Mouse (Mus musculus) Patski (cell line): ENCODE measurements around the gene Pstpip1. TPM values are rescaled to one million over a fixed set of nuclear protein-coding genes. Genes with fewer than 3 reads are reported as not detected.

Experiments
- ATAC-seq: fragments of 100-300 bp; one replicate; pipeline ENCODE4 v1.8.0; 2021
- CTCF ChIA-PET: fragments of 350-600 bp; sonication (Branson Sonifier 250); formaldehyde crosslinking; loops from one replicate; lab custom pipeline; 2022; ENCODE audit warnings: inconsistent platforms; lab: Charles Lee
- POLR2A ChIA-PET: fragments of 350-600 bp; sonication (Branson Sonifier 250); formaldehyde crosslinking; loops from one replicate; lab custom pipeline; 2022; ENCODE audit warnings: antibody characterized with exemption, inconsistent platforms; lab: Charles Lee
- DNase-seq: peaks from one replicate; pipeline ENCODE4 v3.0.0-alpha.2; 2011; ENCODE audit warnings: low read depth, low spot score
- H3K27me3 ChIP-seq: fragments of 371-371 bp; one replicate; pipeline ENCODE4 v1.5.1; 2021
- CTCF ChIP-seq: fragments of 100-300 bp; IDR thresholded peaks from one replicate; pipeline ENCODE4 v1.5.1; 2021
- in situ Hi-C: fragments of 300-500 bp; cut with MboI; formaldehyde crosslinking; loops from 3 replicates; pipeline ENCODE4 v1.11.1; 2018; ENCODE audit warnings: low pct_unique_long_range_greater_than_20kb, mixed read lengths
- polyA plus RNA-seq: library from polyadenylated mRNA; unstranded; gene quantifications from one replicate; pipeline ENCODE4 v1.2.3, GENCODE M21; 2021

Pstpip1 gene
- polyA plus RNA-seq, 1 experiment from 2014 or later, result 0.41 TPM

DNA sequence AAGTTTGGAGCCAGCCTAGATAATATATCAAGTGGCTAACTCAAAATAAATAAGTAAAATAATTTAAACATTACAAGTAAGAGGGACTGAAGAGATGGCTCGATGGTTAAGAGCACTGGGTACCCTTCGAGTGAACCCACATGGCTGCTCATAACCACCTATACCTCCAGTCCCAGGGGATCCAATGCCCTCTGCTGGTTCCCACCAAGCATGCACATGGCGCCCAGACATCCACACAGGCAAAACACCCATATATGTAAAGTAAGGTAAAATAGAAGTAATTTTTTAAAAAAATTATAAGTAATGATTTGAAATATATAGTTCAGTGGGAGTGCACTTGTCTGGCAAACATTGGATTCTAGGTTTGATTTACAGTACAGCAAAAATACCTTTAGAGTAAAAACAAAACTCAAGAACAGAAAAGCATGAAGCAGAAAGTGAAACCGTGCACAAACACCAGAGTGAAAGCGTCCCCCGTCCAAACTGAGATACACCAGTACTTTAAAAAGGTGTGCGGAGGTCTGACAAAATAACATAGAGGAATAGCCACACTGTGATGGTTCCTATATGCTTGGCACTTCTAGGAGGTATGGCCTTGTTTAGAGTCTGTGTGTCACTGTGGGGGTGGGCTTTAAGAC, 54.7 kb downstream of the Pstpip1 start:
- ATAC-seq, result no peak
- ChIA-PET POLR2A (no interaction called here), CTCF (no interaction called here)
- in situ Hi-C loops, result no loop called here
- peak; percentile 11 for TF ChIP-seq CTCF
- H3K27me3 ChIP-seq, result no peaks in the 10 kb centered on the region
- DNase-seq, result no peak

DNA sequence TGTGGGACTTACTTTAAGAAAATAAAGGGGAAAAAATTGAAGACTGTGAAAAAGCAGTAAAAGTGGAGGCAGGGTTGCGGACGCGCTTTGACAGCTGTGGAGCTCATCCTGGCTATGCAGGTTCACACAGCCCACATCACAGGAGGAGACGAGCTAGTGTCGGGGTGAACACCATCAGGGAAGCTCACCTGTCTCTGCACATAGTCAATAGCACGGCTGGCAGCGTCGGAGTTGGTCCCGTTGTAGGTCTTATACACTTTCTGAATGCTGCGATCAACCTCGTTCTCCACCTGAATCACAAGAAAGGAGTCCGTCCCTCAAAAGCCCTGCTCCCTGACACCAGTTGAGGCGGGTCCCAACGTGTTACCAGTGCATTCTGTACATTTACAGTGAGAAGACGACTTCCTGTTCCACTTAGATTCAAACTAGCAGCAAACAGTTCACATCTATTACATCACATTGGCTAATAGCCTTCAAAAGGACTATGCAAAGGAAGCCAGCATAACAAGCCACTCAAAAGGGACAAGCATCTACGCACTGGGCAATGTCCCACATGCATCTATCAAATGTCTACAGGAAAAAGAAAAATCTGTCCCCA, 56.7 kb downstream of the Pstpip1 start:
- in situ Hi-C loops, result no loop called here
- no peak for TF ChIP-seq CTCF
- no peak for ATAC-seq
- CTCF ChIA-PET, result no interaction called here
- no peak for DNase-seq
- no peaks in the 10 kb centered on the region for H3K27me3 ChIP-seq
- POLR2A ChIA-PET, result no interaction called here

DNA sequence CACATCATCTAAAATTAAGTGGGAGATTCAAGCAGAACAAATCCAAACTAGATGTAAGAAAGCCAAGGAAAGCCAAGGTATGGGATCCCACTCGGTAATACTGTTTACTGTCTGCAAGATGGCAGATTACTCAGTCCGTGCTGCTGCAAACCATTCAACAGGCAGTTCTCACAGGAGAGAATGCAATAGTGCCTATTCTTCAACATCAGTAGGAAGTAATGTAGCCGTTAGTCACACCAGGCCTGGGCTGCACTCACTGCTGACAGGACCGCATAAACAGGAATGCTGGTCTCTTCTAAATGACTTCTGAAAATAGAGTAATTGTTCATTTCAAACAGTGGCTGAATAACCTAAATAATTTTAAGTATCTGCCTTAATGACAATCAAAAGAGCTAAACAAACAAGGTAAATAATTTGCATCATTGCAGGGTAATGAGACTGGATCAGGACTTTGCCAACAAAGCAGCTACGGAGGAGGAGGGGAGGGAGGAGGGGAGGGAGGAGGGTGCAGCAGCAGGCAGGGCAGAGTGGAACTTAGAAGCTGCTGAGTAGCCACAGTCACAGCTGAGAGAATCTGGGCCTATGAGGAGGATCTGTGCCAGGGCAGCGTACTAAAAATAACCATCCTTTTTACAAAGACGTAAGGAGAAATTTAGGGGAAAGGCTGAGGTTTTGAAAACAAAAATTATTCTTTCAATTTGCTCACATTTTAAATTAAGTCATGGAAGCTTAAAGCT, 62.2 kb downstream of the Pstpip1 start:
- in situ Hi-C loops, result no loop called here
- H3K27me3 ChIP-seq, result no peaks in the 10 kb centered on the region
- CTCF ChIA-PET, result interaction anchor here (1.3 to 1.4 kb wide), 2 partner anchors 12 to 32 kb away, joined by 4 to 7 read pairs; no protein-coding TSS in a partner anchor
- peak; percentile 26 for ATAC-seq
- DNase-seq, result peak; percentile 60
- POLR2A ChIA-PET, result no interaction called here
- no peak for TF ChIP-seq CTCF

DNA sequence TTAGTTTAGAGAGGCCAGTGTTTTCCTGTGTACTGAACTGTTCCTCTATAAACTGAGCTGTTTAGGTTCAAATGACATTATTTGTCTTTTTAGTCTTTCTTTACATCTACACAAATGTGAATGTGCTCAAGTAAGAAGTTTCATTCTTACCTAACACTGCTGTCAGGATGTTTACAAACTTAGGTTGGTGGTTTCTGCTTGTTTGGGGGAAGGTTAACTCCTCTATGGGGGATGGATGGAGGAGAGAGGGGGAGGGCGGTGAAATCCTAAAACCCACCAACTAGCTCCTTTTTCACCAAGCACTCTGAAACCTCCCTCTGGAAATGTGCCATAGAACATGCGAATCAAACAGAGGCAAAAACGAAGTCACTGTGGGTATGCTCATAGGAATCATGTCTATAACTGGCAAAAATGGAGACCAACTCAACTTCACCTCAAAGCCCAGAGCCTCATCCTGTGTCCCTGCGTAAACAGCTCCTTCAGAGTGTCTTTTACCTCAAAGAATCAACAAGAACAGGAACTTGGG, 62.8 kb downstream of the Pstpip1 start:
- no peak for TF ChIP-seq CTCF
- DNase-seq, result no peak
- ATAC-seq, result no peak
- H3K27me3 ChIP-seq, result no peaks in the 10 kb centered on the region
- in situ Hi-C loops, result no loop called here
- ChIA-PET CTCF (interaction anchor here (1.3 to 1.4 kb wide), 2 partner anchors 11 to 33 kb away, joined by 4 to 7 read pairs; no protein-coding TSS in a partner anchor), POLR2A (no interaction called here)

DNA sequence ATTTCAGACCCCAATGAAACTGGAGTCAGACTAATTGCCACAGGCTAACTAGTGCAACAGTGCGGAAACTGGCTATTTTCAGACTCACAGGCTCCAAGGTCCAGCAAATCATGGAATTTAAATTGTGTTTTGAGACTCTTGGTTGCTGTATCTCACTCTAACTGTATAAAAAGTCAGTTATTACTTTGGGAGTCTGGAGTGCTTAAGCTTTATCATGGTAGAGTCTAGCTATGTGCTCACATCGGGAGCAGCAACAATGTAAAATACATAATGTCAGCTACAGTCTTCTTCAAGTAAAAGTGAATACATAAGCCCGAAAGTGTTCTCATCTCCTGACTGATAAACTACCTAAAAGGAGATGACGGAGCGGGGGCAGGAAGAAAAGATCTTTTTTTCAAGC, 64.8 kb downstream of the Pstpip1 start:
- DNase-seq (no peak), ATAC-seq (no peak)
- ChIA-PET POLR2A (interaction anchor here (0.6 kb wide), 1 partner anchor 205 kb away, joined by 3 read pairs; no protein-coding TSS in a partner anchor), CTCF (no interaction called here)
- in situ Hi-C loops, result no loop called here
- TF ChIP-seq CTCF, result no peak
- H3K27me3 ChIP-seq, result no peaks in the 10 kb centered on the region

DNA sequence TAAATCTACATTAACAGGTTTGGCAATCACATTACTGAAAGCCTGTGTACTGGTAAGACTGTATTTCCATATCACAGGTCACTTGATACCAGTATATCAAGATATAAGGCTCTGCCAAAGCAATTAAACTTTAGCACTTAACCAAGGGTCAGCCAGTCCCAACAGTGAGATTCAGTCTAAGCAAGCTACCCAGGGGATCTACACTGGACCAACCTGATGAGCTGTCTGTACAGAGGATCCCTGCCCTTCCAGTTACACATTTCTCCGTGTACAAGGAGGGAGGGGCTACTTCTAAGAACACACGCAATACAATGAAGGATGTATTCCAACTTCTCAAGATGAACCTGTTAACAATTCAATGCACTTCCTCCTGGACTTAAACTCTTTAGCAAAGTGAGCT, 68.3 kb downstream of the Pstpip1 start:
- ChIA-PET CTCF (no interaction called here), POLR2A (interaction anchor here (1.2 kb wide), 1 partner anchor 44 kb away, joined by 3 read pairs; no protein-coding TSS in a partner anchor)
- in situ Hi-C loops, result no loop called here
- no peak for TF ChIP-seq CTCF
- no peaks in the 10 kb centered on the region for H3K27me3 ChIP-seq
- ATAC-seq, result no peak
- no peak for DNase-seq

DNA sequence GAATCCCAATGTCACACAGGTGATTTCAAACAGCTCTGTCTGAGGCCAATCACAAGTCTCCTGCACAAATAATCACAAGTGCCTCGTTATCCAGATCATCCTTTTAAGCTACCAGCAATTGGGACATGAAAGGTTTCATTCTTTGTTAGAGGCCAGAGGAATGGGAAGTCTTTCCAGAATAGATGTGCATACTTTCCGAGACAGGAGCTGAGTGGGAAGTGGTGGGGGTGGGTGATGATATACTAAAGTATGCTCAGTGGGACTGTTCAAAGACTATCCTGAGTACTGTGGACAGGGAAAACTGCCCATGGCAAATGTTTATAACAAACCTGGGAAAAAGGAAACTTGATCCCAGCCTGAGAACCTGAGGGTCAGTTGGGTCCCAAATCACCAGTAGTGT, 69.7 kb downstream of the Pstpip1 start:
- H3K27me3 ChIP-seq, result no peaks in the 10 kb centered on the region
- no peak for ATAC-seq
- DNase-seq, result no peak
- CTCF ChIA-PET, result no interaction called here
- no peak for TF ChIP-seq CTCF
- in situ Hi-C loops, result no loop called here
- POLR2A ChIA-PET, result interaction anchor here (0.6 to 1.2 kb wide), 3 partner anchors 18 to 90 kb away, joined by 3 to 4 read pairs (median 3); no protein-coding TSS in a partner anchor

DNA sequence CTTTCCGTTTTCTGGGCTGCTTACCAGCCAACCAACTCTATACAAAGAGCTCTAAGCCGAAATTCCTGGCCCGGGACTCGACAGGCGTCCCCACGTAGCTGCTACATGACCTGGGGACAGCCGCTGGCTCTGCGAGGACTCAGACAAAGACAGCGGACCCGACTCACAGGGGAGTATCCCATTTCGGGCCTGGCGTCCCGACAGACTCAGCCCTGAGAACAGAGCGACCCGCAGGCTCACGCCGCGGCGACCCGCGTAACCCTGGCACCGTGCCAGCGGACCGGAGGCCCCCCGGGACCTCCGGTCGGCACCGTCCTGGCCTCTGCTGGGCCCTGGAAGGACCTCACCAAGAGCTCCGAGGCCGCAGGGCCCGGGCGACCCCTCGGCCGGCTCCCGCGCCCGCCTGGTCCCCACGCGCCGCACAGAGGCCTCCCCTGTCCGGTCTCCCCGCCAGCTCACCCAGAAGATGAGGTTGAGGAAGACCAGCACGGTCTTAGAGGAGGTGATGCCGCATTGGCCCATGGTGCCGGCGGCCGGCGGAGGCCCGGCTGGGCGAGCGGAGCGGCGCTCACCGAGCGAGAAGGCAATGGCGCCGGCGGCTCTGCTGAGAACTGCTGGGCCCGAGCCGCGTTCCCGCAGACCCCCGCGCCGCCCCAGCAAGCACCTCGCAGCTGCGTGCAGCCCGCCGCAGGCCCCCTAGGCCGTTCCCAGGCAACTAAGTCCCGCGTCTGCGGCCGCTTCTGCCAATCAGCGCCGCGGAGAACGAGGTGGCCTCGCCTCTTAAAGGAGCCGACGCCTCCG, 70.8 kb downstream of the Pstpip1 start:
- ChIA-PET CTCF (no interaction called here), POLR2A (interaction anchor here (0.7 to 1.4 kb wide), 4 partner anchors 19 to 342 kb away, joined by 3 read pairs; no protein-coding TSS in a partner anchor)
- in situ Hi-C loops, result no loop called here
- peak; percentile 94 for ATAC-seq
- no peaks in the 10 kb centered on the region for H3K27me3 ChIP-seq
- no peak for DNase-seq
- no peak for TF ChIP-seq CTCF

DNA sequence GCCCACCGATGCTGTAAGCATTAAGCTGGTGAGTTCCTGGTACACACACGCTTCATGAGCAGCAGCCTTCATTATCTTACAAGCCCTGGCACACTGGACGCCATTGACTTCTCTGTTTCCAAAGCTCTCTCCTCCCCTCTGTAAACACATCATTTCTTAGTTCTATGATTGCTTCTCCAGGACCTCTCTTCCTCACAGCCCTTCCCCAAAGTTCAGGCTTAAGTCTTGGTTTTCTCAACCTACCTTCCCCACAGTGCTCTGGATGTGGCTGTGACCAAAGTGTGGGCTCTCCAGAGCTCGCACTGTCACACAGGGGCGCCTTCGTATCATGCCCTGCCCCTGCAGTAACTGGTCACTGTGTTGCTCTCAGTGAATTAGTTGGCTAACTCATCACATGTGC, 75.6 kb downstream of the Pstpip1 start, which contains the start of gene Tspan3:
Gene Tspan3, minus strand, starts transcription at position 101 of the 400 bp plus-strand sequence.
- DNase-seq, result no peak
- in situ Hi-C loops, result no loop called here
- ChIA-PET CTCF (no interaction called here), POLR2A (interaction anchor here (0.5 kb wide), 1 partner anchor 1422 kb away, joined by 3 read pairs; no protein-coding TSS in a partner anchor)
- ATAC-seq, result no peak
- H3K27me3 ChIP-seq, result peaks cover 14% of the 10 kb centered on the region
- TF ChIP-seq CTCF, result no peak

DNA sequence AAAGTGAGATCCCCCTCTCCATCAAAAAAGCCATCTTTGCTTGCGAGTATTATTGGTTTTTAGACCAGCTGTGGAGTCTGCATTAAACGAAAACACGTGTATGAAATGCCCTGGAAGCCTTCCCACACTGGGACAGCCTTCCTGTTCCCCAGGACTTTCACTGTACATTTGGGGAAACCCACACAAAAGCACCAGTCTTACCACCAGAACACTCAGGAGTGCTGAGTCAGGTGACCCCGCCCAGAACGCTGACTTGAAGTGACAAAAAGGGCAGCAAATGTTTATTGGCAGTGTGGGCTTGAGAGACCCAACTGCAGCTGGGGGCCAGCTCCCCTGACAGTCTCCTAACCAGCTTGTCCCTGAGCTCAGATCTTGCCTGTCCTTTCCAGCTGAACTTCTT, 76.4 kb downstream of the Pstpip1 start:
- ATAC-seq (no peak), DNase-seq (no peak)
- H3K27me3 ChIP-seq, result peaks cover 16% of the 10 kb centered on the region
- ChIA-PET CTCF (no interaction called here), POLR2A (no interaction called here)
- in situ Hi-C loops, result no loop called here
- TF ChIP-seq CTCF, result no peak
